Mouse (Mus musculus): Measurements from ENCODE around the gene Neurod1. TPM values are rescaled to one million over a fixed set of nuclear protein-coding genes. Genes with fewer than 3 reads are reported as not detected.

Gene Neurod1
- polyA plus RNA-seq (2021; fragmentation: Nextera tagmentation) = 14.9 and 17.1 TPM in 2 replicates
- long read RNA-seq, experiment 1, transcript Neurod1-201 (2 exons, 2,729 nt) = major isoform, 21 of 32 reads
- long read RNA-seq, experiment 1, partial matches to known transcripts = 0 of 32 reads
- long read RNA-seq, experiment 1, other reads (novel, unspliced or antisense) = 11 of 32 reads
- long read RNA-seq, experiment 2, transcript Neurod1-201 (2 exons, 2,729 nt) = major isoform, 77 of 87 reads
- long read RNA-seq, experiment 2, partial matches to known transcripts = 0 of 87 reads
- long read RNA-seq, experiment 2, other reads (novel, unspliced or antisense) = 10 of 87 reads

DNA sequence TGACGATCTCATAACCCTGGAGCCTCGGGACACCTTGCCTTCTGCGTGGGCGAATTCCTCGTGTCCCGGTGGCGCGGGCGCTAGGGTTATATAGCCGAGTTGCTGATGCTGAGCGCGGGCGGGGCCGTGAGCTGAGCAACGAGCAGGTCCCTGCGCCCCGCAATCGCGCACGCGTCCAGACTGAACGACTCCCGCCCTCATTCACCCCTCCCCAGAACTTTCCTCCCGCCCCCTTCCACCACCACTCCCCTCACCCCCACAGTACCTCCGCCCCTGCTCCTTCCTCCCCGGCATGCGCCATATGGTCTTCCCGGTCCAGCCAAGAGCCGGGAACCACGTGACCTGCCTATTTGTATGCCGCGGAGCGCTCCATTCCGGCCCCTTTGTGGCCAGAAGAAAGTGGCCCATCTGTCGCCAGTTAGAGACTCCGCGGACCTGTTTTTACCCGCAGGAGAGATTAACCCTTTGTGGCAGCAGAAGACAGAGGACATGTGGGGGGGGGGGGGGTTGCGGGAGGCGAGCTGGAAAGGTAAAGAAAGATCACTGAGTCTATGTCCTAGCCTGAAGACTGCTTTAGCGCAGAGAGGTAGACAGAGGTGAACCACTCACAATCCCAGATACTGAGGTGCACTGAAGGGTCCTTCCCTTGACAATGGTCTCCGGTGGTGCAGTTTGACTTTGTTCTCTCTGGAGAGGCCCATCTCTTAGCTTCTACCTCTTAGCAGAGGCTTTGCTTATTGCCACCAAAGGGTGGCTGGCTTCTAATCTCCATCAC, at the start of gene Neurod1, which contains the start of gene Cerkl:
Neurod1 (minus strand) TSS at position 177 of the 775 bp plus-strand sequence.
Cerkl (minus strand) TSS at position 211 of the 775 bp plus-strand sequence.

Other genes starting within 250 kb of the Neurod1 start
- gene Itga4, start 201.3 kb downstream of the Neurod1 start, polyA plus RNA-seq (2021; fragmentation: Nextera tagmentation) = 3.5 and 4.7 TPM in 2 replicates
- 4.5 and 4.7 TPM in 2 replicates for gene Cerkl, start within 50 bp of the Neurod1 start, polyA plus RNA-seq (2021; fragmentation: Nextera tagmentation)
- 7.0 and 9.8 TPM in 2 replicates for gene Itprid2, start 178.6 kb upstream of the Neurod1 start, polyA plus RNA-seq (2021; fragmentation: Nextera tagmentation)

All from layer of hippocampus, adult 6 months (tissue).